Mouse (Mus musculus) mesoderm, embryonic 11.5 days (tissue): ENCODE results near the gene Thap3.
A peak's percentile ranks its signal among the peaks of the same experiment; 100 is the strongest.

Experiments used
- DNase-seq: peaks from one replicate; pipeline ENCODE4 v3.0.0-alpha.2; 2012; ENCODE audit warnings: low read depth, low spot score

Thap3 gene

DNA sequence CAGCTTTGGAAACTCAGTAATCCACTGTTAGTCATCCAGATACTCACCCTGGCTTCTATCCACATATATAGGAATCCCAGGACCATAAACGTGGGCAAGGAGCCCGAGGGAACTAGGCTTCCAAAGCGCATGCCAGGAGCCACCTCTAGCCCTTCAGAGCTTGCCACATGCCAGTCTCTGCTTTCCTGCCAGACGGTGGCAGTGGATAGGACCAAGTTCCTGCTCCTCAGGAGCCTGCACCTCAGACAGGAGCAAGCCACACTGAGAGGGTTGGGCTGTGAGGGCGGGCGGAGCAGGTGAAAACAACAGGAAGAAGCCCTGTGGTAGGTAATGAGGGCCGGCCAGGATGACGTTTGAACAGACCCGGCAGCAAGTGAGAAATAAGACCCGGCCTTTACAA lies 2.9 kb downstream of the Thap3 start:
- no peak for DNase-seq

- peak; percentile 36 for DNase-seq
These were observed 5.2 kb downstream of the Thap3 start for GRCm38 (mm10) chr4:151983560-151983959.

DNA sequence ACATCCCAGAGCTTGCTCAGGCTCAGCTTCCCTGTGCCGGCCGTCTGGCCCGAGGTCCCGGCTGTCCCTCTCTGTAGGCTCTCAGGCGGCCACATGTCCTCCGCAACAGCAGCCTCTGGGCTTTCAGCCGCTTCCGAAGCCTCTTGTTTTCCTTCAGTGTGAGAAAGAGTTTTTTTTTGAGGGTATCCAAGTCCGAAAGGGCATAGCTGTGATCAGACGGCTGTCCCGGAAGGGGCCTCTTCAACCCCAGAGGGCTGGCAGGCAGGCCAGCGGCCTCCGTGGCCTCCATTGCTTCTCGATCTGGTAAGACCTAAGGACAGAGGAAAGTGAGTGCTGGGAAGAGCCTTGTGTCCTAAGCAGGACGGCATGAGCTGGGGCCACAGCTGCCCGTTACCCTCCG lies 5.8 kb downstream of the Thap3 start:
- DNase-seq = no peak

DNA sequence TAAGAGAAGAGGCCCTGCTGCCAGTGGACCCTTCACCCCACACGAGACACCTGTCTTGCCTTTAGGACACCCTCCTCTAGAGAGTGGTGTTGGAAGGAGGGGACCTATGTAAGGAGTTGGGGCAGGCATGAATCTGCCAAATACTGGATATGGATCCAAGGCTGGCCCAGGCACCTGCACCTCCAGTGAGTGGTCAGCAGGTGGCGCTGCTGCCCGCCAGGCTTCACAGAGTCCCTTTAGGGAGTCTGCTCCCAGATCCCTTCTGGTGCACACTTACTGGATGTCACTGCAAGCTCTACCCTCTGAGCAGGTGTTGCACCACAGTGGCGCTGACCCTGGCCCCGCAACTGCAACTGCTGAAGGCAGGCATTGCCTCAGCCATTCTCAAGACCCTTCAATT lies 7.4 kb downstream of the Thap3 start:
- peak; percentile 83 for DNase-seq

DNA sequence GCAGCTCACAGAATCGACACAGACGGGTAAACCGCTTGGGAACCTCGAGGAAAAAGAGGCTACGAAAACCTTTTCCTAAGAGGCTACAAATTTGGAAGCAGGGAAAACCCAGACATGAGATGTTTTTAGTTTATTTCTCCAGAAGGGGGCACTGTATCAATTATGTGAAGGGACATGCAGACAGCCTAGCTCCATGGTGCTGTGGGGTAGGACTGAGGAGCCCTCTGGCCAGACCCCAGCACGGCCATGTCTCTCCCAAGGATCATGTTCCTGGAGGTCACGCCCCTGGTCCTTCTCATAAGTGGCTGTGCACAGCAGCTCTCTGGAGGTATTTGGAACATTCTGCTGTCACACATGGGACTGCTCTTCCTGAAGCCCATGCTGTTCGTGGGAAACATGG lies 8.1 kb downstream of the Thap3 start:
- DNase-seq = no peak

- DNase-seq = peak; percentile 79
These were observed 11.0 kb downstream of the Thap3 start for GRCm38 (mm10) chr4:151977748-151978147.

GRCm38 (mm10) chr4:151975441-151975840 lies 13.4 kb downstream of the Thap3 start:
- DNase-seq = peak; percentile 53

DNA sequence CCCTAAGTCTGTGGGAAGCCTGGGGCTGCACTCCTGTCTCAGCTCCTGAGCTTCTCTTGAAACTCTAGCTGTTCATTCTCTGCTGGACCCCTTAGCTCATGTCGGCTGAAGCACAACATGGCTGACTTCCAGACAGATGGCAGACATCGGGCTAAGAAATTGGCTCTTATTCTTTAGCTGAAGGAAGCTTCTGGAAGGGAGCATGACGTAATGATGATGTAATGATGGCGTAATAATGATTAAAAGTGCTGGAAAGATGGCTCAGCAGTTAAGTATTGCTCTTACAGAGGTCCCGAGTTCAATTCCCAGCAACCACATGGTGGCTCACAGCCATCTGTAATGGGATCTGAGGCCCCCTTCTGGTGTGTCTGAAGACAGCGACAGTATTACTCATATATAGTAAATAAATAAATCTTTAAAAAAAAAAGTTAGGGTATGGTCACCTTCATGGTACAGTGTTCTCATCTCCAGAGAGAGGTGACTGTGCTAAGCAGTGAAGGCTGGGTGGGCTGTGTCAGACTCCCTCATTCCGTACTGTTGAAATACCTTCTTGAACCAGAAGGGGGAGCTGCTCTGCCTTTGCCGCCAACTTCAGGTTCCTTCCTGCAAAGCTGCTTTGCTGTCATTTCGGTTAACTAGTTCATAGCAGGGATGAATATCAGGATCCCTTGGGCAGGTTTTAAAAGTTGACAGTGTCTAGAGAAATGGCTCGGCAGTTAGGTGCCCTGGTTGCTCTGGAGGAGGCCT lies 16.4 kb downstream of the Thap3 start:
- peak; percentile 58 for DNase-seq

DNA sequence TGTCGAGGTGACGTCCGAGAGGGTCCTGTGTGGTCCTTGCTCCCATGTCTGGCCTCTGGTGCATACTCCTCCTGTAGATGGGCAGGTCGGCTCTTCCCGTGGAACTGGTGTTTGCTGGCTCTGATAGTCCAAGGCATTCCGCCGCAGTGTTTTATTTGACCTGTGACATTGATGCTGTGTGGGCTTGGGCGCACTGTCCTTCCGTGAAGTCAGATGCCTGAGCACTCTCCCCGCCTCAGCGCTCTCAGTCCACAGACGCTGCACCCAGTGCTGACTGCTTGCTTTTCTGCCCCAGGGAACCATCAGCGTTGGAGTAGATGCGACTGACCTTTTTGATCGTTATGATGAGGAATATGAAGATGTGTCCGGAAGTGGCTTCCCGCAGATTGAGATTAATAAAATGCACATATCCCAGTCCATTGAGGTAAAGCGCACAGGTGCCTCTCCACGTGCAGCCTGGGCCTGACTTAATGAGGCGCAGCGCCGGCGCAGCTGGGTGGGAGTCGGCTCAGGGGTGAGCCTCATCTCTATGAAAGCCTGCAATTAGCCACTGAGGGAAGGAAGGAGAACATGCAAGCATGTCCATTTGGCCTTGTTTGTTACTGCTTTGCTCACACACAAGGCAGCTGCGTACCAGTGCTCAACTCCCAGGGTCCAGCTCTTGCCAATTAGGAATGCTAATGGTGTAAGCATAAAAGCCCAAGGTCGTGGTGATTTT lies 20.4 kb downstream of the Thap3 start:
- DNase-seq = no peak

GRCm38 (mm10) chr4:151962817-151963216 lies 26.0 kb downstream of the Thap3 start:
- no peak for DNase-seq

DNA sequence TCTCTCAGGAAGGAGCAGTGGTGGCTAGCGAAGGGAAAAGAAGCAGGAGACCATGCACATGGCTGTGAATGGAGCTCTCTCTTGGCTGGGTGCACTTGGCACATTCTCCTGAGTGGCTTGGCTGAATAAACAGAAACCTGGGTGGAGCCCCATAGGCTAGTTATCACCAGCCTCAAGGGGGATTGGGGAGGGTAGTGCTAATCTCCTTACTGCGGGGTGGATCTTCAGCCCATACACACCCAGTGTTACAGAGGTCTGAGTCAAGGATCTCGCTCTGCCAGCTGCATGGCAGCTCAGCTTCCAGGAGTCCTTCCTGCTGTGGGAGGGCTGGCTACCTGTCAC lies 28.3 kb downstream of the Thap3 start:
- DNase-seq = no peak

DNA sequence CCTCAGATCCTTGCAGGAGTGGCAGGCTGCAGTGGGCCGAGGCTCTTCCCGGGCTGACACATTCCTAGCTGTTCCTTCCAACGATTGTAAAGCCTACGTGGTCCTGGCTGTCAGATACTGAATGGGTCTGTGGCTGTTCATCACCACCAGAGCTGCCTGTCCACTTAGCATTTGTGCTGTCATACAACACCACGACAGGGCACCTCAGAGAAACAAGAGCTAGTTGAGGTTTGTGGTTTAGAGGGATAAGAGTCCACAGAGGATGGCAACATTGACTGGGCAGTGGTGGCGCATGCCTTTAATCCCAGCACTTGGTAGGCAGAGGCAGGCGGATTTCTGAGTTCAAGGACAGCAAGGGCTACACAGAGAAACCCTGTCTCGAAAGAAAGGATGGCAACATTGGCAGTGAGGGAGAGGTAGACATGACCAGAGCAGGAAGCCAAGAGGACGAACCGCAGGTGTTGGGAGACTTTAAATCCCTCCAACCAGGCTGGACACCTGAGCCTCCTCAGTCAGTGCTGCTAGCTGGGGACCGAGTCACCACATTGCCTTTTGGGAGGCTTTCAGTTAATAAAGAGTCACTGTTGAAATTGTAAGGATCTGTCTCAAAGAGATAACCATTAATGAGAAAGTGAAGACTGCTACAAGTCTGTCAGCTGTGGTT lies 28.8 kb downstream of the Thap3 start:
- no peak for DNase-seq

DNA sequence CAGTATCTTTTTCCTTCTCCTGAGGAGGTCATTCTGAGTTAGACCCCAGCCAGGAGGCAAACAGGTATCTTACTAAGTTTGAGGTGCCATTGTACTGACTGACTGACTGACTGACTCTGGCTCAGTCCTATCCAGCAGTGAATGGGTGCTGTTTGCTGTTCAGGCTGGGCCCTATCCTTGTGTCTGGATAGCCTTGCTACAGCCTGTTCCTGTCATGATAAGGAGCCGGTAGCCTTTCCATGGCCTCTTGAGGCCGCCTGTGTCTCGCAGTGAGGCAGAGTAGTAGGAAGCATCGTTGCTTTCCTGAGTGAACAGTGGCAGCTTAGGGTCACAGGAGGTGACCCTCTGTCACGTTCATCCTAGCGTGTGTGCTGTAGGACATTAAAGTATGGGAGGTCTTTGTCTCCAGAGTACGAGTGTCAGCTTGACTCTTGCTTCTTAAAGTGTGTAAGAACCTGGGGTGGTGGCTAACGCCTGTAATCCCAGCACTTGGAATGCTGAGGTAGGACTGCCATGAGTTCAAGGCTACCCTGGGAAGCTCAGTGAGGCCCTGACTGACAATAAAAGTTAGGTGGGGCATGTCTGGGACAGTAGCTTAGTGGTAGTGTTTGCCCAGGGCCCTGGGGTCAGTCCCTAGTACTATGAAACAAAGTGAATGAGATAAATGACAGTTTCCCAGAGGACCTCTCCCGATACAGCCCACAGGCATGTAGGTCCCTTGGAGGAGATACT lies 31.0 kb downstream of the Thap3 start:
- DNase-seq = no peak

DNA sequence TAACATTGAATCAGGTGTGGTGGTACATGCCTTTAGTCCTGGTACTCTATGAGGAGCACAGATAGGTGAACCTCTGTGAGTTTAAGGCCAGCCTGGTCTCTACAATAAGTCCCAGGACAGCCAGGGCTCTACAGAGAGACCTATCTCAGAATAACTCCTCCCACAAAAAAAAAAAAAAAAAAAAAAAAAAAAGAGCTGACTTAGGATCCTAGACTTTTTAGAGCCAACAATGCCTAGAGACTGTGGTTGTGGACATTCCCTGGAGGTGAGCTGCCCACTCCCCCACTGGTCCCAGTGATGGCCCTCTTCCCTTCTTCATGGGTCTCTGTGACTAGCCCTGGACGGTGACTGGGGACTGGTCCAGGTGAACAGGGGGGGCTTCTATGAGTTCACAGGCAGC lies 33.0 kb downstream of the Thap3 start:
- no peak for DNase-seq

- no peak for DNase-seq
These were observed 35.6 kb downstream of the Thap3 start for GRCm38 (mm10) chr4:151953209-151953608.

DNA sequence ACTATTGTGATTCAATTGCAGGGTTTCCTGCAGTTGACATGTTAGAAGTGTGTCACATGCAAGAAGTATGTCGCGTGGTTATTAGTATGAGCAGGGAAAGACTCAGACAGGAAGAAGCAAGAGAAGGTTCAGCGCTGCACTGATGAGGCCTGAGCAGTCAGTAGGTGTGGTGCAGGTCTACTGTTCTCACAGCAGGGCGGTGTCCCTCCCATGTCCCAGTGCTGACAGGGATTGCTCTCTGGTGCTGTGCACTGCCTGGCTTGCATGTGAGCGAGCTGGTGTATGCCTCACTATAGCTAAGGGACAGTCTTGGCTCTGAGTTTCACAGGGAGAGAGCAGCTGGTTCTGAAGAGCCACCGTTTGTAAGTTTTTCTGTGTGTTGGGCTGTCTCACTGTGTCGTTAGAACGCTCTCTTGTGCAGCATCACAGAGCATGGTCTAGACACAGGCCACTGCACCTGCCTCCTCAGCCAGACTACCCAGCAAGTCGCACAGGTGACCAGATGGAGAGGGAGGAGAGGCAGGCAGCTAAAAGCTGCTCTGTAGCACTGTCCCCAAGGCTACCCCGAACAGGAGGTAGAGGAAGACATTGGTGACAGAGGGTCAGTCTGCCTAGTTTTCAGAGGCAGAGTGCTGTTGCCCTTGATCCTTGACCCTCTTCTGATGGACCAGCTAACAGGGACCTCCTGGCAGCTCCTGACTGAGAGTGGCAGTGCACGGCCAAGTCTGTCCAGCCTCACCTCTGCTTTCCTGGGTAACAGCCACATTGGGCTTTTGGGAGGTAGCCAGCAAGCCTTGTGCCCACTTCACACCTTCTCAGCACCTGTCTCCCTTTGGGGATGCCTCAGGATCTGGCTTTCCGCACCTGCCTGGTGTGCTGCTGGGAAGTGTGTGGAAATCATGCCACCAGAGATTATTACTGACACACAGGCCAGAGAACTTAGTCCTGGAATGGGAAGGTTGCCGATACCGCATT lies 40.0 kb downstream of the Thap3 start:
- DNase-seq = no peak

- no peak for DNase-seq
These were observed 42.6 kb downstream of the Thap3 start for GRCm38 (mm10) chr4:151946211-151946610.

GRCm38 (mm10) chr4:151938089-151938488 lies 50.7 kb downstream of the Thap3 start:
- DNase-seq = no peak

DNA sequence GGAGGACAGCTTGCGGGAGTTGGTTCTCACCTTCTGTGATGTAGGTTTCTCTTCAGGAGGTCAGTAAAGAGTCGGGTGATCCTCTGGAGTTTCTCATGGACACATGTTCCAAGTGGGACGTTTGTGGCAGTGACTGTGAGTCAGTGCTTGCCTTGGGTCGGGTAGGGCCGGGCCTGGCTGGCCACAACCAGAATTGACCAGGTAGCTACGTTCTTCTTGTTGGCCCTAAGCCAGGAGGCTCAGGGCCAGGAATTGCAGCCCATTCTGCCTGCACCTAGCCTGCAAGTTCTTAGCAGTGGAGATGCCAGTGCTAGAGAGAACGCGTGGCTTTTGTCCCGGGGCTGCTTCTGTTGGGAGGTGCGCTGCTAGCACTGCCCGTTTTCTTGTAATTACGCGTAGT lies 51.4 kb downstream of the Thap3 start:
- DNase-seq = no peak

DNA sequence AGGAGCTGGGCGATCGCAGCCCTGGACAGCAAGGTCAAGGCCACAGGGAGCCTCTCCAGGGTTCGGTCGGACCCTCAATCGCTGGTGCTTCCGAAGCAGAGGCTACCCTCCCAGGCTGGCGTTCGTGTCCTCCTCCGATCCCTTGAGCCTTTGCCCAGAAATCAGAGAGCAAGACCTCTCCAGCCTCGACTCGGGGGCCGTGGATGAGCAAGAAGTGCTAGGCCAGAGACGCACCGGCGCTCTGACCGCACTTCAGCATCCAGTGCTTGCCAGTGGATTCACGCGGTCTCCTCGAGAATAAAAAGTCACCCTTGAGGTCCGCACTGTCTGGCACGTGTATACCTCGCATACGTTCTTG lies 54.6 kb downstream of the Thap3 start:
- peak; percentile 2 for DNase-seq
